Mouse (Mus musculus) spleen, adult 18-20 months (tissue): ENCODE measurements around the gene Krt87.

Source experiments
- DNase-seq, 2 experiments: peaks; one replicate each; pipeline ENCODE4 v3.0.0; 2022; ENCODE audit warnings: mixed read lengths in 2 of 2

The Krt87 gene

GRCm38 (mm10) chr15:101414807-101415565 lies 23.6 kb downstream of the Krt87 start:
- no peak for DNase-seq

DNA sequence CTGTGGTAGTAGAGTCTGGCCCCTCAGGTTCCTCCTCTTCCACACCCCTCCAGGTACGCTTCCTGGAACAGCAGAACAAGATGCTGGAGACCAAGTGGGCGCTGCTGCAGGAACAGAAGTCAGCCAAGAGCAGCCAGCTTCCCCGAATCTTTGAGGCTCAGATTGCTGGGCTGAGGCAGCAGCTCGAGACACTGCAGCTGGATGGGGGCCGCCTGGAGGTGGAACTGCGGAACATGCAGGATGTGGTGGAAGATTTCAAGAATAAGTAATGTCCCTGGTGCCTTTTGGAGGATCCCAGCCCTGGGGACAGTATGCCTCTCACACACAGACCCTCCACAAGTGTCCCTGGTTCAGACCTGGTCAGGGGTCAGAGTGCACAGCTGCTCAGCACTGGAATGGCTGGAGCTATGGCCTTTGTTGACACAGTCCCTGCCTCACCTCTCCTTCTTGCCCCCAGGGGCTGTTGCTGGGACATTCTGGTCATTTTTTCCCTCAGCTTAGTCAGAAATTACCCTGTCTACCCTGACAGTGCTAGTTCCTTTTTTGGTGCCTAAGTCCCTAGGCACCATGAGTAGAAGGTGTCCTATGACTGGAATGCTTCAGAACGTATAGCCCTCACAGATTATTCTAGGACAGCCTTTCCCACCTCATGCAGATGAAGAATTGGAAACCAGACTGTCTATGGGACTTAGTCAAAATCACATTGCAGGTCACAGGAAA lies 24.5 kb downstream of the Krt87 start:
- DNase-seq: no peak

DNA sequence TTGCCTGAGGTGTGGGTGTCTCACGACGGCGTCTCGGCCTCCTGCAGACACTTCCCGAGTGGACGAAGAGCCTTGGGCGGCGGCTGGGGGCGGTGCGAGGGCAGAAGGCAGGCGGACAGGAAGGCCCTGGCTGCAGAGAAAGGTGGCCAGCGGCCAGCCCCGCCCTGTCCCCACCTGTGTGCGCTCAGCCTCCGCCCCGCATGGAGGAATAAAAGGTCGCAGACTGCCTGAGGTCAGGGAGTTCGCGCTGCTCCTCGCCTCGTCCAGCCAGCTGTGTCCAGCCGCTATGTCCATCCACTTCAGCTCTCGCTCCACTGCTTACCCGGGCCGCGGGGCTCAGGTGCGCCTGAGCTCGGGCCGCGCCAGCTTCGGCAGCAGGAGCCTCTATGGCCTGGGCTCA lies 26.4 kb downstream of the Krt87 start:
- no peak for DNase-seq

DNA sequence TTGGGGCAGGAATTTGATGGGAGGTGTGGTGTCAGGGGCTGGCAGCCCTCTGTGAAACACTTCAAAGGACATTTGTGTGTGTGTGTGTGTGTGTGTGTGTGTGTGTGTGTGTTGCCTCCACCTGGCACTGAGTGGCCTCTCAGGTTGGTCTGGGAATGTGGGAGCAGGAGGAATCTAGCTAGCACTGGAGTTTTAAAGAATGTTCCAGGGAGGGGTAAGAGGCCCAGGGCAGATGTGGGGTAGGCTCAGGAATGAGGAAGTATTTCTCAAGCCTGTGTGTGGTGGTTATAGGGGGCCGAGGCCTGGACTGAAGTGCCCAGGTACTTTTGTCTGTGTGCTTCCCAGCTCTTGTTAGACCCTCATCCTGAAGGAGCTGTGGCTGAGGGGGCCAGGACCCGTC lies 27.8 kb downstream of the Krt87 start, which contains the start of gene Krt7:
Gene Krt7 (plus strand): TSS at position 269 of the 400 bp plus-strand sequence.
- DNase-seq: no peak

DNA sequence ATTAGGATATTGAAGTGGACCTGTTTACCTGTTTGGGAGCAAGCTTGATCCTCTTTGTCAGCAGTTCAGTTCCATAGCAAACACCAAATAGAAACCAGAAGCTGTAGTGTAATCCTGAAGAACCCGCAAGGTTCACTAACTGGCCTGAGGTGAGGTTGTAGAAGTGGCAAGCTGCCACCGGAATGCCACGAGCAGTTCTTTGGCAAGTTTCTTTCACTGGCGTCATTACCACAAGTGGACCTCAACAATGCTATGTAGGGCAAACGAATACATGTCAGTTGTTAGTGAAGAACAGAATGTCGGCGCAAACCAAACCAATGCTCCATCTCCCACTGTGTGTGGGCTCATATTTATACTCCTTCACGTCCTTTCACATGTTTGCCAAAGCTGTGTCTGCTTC lies 40.3 kb downstream of the Krt87 start:
- no peak for DNase-seq

DNA sequence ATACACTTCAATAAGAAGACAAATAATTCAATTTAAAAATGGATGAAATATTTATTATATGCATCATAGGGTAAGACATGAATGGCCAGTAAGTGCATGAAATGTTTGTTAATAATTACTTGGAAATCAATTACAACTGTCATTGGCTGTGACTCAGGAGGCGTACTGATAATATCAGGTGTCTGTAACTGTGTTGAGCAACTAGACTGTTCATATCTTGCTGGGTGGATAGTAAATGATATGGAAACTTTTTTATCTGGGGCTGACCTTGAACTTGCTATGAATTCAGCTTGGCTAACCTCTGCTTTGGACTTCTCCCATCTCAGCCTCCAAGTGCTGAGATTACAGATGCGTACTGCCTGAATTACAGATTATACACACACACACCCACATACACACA lies 40.9 kb downstream of the Krt87 start:
- DNase-seq: no peak

DNA sequence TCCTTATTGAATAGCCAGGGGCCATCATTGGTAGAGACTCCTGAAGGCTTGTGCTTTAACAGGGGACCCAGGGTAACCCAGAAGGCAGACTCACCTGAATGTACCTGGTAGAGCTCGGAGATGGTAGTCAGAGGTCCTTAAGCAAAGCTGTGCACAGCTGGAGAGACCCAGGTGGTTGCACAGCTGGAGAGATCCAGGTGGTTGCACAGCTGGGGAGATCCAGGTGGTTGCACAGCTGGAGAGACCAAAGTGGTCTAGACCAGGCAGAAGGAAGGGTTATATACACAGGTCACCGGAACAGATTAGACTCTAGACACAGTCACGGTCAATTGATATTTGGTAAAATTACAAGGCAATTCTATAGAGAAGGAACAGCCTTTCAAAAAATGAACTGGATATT lies 41.7 kb downstream of the Krt87 start:
- no peak for DNase-seq

DNA sequence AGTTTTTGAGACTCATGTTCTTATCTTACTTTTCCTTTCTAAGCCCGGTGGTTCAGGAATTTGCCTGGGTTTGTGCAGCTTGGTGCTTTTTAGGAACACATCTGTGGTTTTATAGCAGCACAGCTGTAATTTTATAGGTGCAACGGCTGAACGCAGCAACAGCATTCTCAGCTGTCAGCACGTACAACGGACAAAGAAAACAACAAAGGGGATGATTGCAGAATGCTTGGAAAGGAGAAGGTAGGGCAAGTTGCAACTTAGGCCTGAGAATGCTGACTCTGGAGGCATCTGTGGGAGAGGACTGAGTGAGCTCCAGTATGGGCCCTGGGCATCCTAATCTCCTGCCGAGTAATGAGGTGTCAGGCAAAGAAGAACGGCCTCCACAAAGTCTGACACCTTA lies 42.1 kb downstream of the Krt87 start:
- no peak for DNase-seq

DNA sequence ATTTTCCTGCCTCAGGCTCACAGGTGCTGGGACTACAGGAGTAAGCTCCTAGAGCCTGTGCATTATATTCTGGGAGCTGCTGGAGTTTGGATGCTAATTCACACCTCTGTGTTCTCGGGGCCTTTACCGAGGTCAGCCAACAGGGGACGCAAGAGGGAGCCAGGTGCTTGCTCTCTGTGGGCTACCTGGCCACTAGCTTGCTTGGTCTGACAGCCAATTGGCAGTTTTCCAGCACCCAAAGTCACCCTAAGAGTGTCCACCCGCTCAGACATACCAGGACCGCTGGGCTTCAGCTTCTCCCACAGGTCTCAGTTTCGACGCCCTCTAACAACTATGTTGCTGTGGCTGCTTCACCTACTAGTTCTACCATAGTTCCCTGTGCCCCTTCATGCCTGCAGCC lies 43.7 kb downstream of the Krt87 start:
- DNase-seq: no peak

DNA sequence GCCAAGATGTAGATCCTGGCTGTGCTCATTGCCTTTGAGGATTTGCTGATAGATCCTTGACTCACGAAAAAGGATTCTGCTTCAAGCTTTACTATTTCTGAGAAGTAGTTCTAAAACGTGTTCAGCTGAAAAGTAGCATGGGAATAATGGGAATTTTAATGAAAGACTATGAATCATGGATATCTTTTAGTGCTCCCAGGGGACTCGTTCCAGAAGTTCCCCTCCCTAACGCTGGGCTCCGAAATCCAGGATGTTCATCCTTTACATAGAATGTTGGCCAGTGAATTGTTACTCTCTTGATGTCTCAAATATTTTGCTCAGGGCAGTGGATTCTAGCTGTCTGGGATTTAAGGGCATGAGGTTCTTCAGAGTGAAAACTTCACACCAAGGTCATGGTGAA lies 46.4 kb downstream of the Krt87 start:
- no peak for DNase-seq

DNA sequence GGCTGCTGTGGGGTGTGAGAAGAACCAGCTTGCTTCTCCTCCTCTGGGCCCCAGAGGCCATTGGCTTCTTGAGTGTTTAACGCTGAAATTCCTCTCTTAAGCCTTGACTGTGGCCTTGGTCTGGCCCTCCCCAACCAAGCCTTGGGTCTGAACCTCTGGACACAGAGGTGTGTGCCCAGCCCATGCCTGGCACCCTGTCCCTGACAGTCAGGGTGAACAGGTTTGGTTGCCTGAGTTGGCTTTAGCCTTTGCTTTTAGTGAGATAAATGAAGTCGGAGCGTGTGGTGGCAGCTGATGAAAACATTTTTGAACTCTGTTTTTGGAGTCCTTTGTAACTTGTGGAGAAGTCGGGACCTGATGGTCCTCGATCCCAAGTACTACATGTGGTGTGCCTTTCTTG lies 48.4 kb downstream of the Krt87 start:
- DNase-seq: no peak

DNA sequence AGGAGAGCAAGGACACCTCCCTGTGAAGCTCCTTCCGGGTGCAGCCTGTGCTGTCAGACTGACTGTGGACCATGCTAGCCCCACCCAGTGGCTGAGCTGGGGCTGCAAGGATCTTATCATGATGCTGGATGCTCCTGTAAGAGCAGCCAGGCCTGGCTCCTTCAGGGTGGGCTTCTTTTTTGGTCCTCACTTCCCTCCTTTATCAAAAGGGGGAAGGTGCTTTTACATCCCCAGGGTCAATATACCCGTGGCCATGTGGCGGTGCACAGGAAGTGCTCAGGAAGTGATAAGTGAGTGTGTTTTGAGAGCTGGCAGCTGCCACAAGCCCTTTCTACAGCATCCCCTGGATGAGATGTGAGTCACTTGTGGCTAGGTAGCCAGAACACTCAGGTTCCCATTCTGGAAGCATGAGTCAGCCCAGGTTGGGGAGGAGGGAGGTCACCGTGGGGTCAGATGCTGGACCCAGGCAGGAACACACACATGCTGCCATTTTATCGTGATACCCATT lies 50.5 kb downstream of the Krt87 start:
- peak in 1 of 2 experiments; percentile 39 for DNase-seq

GRCm38 (mm10) chr15:101387176-101387575 lies 51.4 kb downstream of the Krt87 start:
- DNase-seq: peak in 1 of 2 experiments; percentile 32

- no peak for DNase-seq
Observed at GRCm38 (mm10) chr15:101385064-101385463, 53.5 kb downstream of the Krt87 start.

DNA sequence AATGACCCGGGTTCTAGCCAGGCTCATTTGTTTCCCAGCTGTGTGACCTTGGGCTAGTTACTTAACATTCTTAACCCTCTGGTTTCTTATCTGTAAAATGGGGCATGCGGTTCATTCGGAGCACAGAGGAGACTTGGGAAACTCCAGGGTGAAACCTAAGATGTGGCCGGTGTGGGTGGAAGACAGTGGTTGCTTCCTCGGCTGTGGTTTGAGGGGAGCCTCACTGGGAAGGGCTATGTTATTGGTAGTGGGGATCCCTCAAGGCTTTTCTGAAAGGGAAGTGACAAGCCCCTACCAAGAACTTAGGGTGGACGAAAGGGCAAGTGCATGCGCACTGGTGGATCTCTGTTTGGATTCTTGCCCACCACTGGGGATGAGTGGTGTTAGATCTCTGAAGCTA lies 54.0 kb downstream of the Krt87 start:
- no peak for DNase-seq

DNA sequence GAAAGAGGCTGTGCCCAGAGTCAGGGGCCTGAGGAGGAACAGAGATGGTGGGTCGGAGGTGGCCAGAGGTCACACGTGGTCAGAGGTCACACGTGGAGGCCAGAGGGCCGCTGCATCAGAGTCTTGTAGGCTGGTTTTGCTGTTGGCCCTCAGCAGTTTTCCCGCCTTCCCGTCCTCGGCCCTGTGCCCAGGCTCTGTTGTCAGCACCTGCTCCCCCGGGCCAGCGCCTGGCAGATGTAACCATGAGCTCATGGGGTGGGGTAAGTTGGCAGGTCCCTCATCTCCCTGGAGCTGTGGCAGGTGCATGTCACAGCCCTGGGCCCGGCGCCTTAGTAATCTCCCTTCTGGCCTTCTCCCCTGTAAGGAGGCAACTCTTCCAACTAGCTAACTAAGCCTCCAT lies 55.8 kb downstream of the Krt87 start:
- no peak for DNase-seq

GRCm38 (mm10) chr15:101381758-101382157 lies 56.8 kb downstream of the Krt87 start:
- DNase-seq: no peak
